Mouse (Mus musculus): ENCODE measurements around the gene Nt5dc3.

Gene Nt5dc3

DNA sequence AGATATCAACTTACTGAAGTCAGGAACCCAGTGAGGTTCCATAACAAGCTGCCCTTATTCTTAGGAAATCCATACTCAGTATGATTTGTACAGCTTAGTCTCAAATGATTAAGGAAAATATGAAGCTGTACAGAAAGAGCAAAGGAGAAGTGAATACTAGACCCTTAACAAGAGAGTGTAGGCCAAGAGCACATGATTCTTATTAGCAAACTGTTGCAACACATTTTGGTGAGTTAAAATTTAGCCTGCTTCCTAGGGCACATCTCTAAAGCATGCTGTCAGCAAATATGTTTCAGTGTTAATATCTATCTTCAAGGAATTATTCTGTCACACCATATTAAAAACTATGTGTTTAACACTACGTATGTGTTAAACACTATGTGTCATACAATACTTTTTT is 107.6 kb downstream of the Nt5dc3 start:
- DNase-seq, result no peak

All from lung, postnatal 36 days (tissue).